Mouse (Mus musculus): Measurements from ENCODE around the gene Trim17. TPM values are rescaled to one million over a fixed set of nuclear protein-coding genes. Genes with fewer than 3 reads are reported as not detected.
A peak's percentile ranks its signal among the peaks of the same experiment; 100 is the strongest.

Trim17 gene
- polyA plus RNA-seq, 1 experiment from 2014 or later = 0.18 TPM

DNA sequence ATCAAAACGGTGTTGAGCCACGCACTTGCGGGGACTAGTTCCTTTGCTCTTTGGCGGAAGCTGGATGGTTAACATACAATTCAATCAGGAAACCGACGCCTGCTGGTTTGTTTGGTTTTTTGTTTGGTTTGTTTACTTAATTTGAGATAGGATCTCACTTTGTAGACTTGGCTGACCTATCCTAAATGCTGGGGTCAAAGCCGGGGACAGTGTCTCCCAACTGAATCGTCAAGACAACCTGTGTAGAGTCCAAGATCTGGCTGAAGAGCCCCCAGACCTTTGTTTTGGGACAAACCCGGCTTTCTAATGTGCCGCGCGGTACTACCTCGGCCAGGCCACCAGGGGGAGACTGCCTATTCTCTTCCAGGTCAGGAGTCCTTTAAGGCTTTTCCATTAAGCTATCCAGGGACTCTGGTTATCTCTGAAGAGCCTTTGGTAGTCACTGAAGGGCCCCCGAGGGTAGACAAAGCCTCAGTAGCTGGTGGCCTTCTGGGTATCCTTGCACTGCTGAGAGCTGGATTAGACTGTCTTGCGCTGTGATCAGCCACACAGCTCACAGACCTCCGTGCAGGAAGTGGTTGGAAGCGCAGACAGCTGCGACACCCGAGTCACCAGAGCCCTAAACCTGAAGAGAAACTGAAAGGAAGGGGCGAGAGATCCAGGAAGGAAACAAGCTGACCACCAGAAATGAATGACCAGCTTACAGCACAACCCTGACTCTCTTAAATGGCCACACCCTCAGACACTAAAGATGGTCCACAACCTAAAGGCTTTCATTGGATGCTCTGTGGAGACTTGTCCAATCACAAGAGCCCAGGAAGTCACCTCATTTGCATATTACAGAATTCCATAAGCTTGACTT lies 26.5 kb upstream of the Trim17 start:
- DNase-seq = peak; percentile 73
- Histone ChIP-seq H3K9ac (peak overlapping the region; percentile 75), H3K27me3 (no peaks in the 10 kb centered on the region; the same call in 1 of the 2 replicates), H3K27ac (peak overlapping the region; percentile 92), H3K9me3 (replicated peaks) (no peaks in the 10 kb centered on the region), H3K4me1 (replicated peaks) (peaks cover 61% of the 10 kb centered on the region), H3K4me2 (peak overlapping the region; percentile 74), H3K4me3 (replicated peaks) (peak overlapping the region; percentile 58), H3K36me3 (peaks cover 35% of the 10 kb centered on the region)
- ATAC-seq (ENCODE audit: low read depth) = peak; percentile 80
- 3% methylated on average over 20 of the region's 20 CpGs for WGBS (ENCODE audit: insufficient replicate concordance)

DNA sequence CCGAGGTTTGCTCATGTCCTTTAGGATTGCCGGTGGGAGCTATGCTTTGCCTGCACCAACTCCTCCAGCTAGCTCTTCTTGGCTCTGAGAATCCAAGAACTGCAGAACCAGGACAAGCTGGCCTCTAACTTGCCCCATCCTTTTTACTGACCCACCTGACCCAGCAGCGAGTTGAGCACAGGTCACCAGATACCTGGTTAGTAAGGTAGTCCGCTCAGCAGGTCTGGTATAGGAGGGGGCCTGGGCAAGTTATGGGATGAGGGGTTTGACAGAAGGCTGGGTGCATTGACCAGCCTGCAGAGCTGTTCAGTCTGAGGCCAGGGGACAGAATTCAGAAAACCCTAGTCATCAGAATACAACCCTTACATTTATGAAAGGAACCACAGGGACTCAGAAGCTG lies 25.4 kb upstream of the Trim17 start:
- H3K9ac ChIP-seq = peak overlapping the region; percentile 43; the same call in 1 of the 2 replicates
- no peak overlapping the region for H3K4me2 ChIP-seq
- ATAC-seq (ENCODE audit: low read depth) (no peak), DNase-seq (no peak)
- peaks cover 61% of the 10 kb centered on the region for H3K4me1 ChIP-seq (replicated peaks)
- H3K4me3 ChIP-seq (replicated peaks) = no peak overlapping the region
- peak overlapping the region; percentile 92 for H3K27ac ChIP-seq
- 54% methylated on average over 4 of the region's 4 CpGs for whole genome bisulfite sequencing (ENCODE audit: insufficient replicate concordance)
- H3K9me3 ChIP-seq (replicated peaks) = no peaks in the 10 kb centered on the region
- H3K36me3 ChIP-seq = peaks cover 35% of the 10 kb centered on the region
- H3K27me3 ChIP-seq = no peaks in the 10 kb centered on the region

DNA sequence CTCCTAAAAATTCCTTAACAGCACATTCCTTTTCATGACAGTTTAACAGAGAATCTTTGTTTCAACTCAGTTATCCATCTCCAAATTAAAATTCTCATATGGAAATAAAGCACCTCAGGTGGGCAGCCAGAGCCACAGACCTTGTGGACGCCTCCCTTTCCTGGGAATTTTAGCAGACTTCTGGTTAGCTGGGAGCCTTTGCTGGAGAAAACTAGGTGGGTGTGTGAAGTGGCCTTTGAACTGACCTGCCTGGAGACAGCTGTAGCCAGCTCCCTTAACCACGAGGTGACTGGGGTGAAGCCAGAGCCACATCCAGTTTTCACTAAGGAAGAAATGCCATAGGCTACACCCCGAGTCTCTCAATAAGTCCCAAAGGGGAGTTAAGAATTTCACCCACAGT lies 24.8 kb upstream of the Trim17 start:
- H3K9me3 ChIP-seq (replicated peaks) = no peaks in the 10 kb centered on the region
- peak overlapping the region; percentile 21 for H3K4me2 ChIP-seq
- no peaks in the 10 kb centered on the region for H3K27me3 ChIP-seq
- 44% methylated on average over 3 of the region's 3 CpGs for WGBS (ENCODE audit: insufficient replicate concordance)
- H3K9ac ChIP-seq = peak overlapping the region; percentile 43
- peaks cover 61% of the 10 kb centered on the region for H3K4me1 ChIP-seq (replicated peaks)
- DNase-seq = no peak
- ATAC-seq (ENCODE audit: low read depth) = no peak
- no peak overlapping the region for H3K4me3 ChIP-seq (replicated peaks)
- peak overlapping the region; percentile 92 for H3K27ac ChIP-seq
- H3K36me3 ChIP-seq = peaks cover 39% of the 10 kb centered on the region

DNA sequence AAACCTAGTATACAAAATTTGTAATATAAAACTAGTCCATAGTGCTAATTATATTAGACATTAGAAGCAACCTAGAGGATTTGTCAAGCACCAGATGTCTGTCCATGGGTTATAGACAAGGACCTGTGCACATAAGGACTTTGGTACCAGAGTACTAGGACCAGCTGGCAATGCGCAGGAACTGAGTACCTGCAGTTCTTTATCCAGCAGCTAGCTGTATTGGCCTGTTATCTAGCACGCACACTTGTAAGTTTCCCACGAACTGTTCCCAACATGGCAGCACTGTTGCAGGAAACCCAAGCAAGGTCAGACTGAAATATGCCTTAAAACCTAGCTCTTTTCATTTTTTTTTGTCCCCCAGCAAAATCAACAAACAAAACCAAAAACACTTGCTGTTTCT lies 24.2 kb upstream of the Trim17 start:
- WGBS (ENCODE audit: insufficient replicate concordance) = 19% methylated on average over 3 of the region's 3 CpGs

DNA sequence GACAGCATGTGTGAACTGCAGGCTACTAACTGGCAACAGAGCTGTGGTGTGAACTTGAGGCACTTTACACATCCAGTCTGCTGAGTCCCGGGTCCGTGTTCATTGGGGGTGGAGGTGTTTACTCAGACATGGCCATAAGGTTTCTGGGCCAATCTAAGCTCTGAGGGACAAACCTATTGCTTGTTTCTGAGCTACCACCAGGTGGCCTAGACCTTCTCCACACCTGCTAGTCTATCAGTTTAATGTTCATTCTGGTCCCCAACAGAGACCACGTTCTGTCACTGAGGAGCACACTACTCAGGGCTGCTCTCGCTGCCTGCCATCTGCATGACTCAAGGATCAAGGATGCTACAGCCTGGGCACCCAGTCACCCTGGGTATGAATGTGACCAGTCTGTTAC lies 22.9 kb upstream of the Trim17 start:
- Histone ChIP-seq H3K4me3 (replicated peaks) (no peak overlapping the region), H3K9ac (no peak overlapping the region), H3K9me3 (replicated peaks) (no peaks in the 10 kb centered on the region), H3K27ac (peak overlapping the region; percentile 92), H3K36me3 (peaks cover 54% of the 10 kb centered on the region), H3K27me3 (no peaks in the 10 kb centered on the region), H3K4me2 (no peak overlapping the region), H3K4me1 (replicated peaks) (peaks cover 63% of the 10 kb centered on the region)
- no peak for DNase-seq
- 72% methylated on average over 4 of the region's 4 CpGs for WGBS (ENCODE audit: insufficient replicate concordance)
- no peak for ATAC-seq (ENCODE audit: low read depth)

More for the DNA sequence above, 24.2 kb upstream of the Trim17 start:
- Histone ChIP-seq H3K9ac (0 out of 2 replicates have a peak overlapping the region, but pooled peaks have one; percentile 43), H3K27ac (peak overlapping the region; percentile 92), H3K27me3 (no peaks in the 10 kb centered on the region), H3K4me3 (replicated peaks) (no peak overlapping the region), H3K36me3 (peaks cover 42% of the 10 kb centered on the region), H3K9me3 (replicated peaks) (no peaks in the 10 kb centered on the region), H3K4me1 (replicated peaks) (peaks cover 61% of the 10 kb centered on the region), H3K4me2 (no peak overlapping the region)
- ATAC-seq (ENCODE audit: low read depth) (peak; percentile 65), DNase-seq (no peak)

GRCm38 (mm10) chr11:58937909-58938308 lies 16.6 kb upstream of the Trim17 start:
- ATAC-seq (ENCODE audit: low read depth) (peak; percentile 37), DNase-seq (no peak)
- Histone ChIP-seq H3K4me2 (peak overlapping the region; percentile 96), H3K36me3 (peaks cover 41% of the 10 kb centered on the region), H3K27me3 (peaks cover 7% of the 10 kb centered on the region), H3K27ac (peak overlapping the region; percentile 95), H3K9me3 (replicated peaks) (no peaks in the 10 kb centered on the region), H3K4me3 (replicated peaks) (peak overlapping the region; percentile 94), H3K9ac (peak overlapping the region; percentile 98), H3K4me1 (replicated peaks) (peaks cover 35% of the 10 kb centered on the region)
- WGBS (ENCODE audit: insufficient replicate concordance) = 1% methylated on average over 13 of the region's 13 CpGs

DNA sequence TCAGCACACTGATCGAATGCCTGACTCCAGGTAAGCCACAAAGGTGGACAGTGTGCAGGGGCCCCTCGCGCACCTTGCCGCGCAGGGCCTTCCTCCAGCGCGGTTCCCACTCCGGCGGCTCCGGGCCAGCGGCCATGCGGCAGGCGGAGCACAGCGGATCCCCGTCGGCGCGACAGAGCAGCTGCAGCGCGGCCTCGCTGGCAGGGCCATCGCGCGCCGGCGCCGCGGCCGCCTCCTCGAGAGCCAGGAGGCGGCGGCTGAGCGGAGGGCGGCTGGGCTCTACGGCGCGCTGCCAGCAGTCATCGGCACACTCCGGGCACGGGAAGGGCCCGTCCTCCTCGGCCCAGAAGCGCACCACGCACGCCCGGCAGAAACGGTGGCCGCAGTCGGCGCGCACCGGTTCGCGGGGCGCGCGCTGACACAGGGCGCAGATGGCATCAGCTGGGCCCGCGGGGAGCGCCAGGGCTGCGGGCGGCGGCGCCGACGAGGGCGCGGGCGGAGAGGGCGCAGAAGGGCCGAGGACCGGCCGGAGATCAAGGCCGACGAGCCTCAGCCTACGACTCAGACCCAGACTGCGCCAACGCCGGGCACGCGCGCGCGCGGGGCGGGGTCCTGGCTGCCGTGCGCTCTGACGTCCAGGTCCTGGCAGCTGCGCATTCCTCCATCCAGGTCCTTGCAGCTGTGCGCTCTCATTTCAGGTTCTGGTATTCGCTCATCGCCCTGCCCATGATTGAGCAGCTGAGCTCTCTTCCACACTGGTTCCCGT lies 16.0 kb upstream of the Trim17 start, which contains the start of gene Rnf187:
Rnf187 (minus strand) TSS at position 595 of the 766 bp plus-strand sequence.
- Histone ChIP-seq H3K27me3 (peaks cover 13% of the 10 kb centered on the region), H3K4me1 (replicated peaks) (peaks cover 35% of the 10 kb centered on the region), H3K4me3 (replicated peaks) (peak within 1 kb of the TSS; percentile 94), H3K27ac (peak within 1 kb of the TSS; percentile 95), H3K36me3 (peaks cover 35% of the 10 kb centered on the region), H3K9ac (peak within 1 kb of the TSS; percentile 98), H3K9me3 (replicated peaks) (no peaks in the 10 kb centered on the region), H3K4me2 (peak within 1 kb of the TSS; percentile 96)
- DNase-seq (peak; percentile 79), ATAC-seq (ENCODE audit: low read depth) (peak; percentile 95)
- WGBS (ENCODE audit: insufficient replicate concordance) = under 1% methylated on average over 95 of the region's 95 CpGs

GRCm38 (mm10) chr11:58939088-58939439 lies 15.4 kb upstream of the Trim17 start:
- Histone ChIP-seq H3K36me3 (peaks cover 29% of the 10 kb centered on the region), H3K27ac (peak overlapping the region; percentile 95), H3K27me3 (peaks cover 18% of the 10 kb centered on the region), H3K4me2 (peak overlapping the region; percentile 96), H3K9me3 (replicated peaks) (no peaks in the 10 kb centered on the region), H3K9ac (peak overlapping the region; percentile 98), H3K4me3 (replicated peaks) (peak overlapping the region; percentile 94), H3K4me1 (replicated peaks) (peaks cover 35% of the 10 kb centered on the region)
- no peak for DNase-seq
- ATAC-seq (ENCODE audit: low read depth) = no peak
- WGBS (ENCODE audit: insufficient replicate concordance) = 23% methylated on average over 6 of the region's 6 CpGs

DNA sequence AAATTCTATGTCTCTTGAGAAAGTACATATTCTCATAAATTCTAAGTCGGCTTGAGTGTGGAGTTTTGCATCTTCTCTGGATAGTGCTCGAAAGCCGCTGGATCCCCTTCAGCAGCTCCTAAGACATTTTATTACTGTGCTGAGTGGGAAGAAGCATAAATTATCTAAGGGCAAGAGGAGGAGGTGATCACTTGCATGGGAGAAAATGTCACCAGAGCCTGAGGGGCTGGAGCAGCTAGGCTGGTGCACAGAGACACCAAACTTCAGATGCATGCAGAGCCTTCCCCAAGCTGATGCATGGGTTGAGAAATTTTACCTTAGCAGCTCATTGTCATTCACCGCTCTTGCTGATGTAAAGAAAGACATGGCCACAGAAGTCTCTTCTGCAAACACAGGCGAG lies 10.3 kb upstream of the Trim17 start:
- Histone ChIP-seq H3K9ac (no peak overlapping the region), H3K4me3 (replicated peaks) (no peak overlapping the region), H3K4me1 (replicated peaks) (peaks cover 22% of the 10 kb centered on the region), H3K4me2 (no peak overlapping the region), H3K27ac (no peak overlapping the region), H3K9me3 (replicated peaks) (no peaks in the 10 kb centered on the region), H3K36me3 (no peaks in the 10 kb centered on the region), H3K27me3 (peaks cover 69% of the 10 kb centered on the region)
- 65% methylated on average over 5 of the region's 5 CpGs for WGBS (ENCODE audit: insufficient replicate concordance)
- ATAC-seq (ENCODE audit: low read depth) = no peak
- no peak for DNase-seq

DNA sequence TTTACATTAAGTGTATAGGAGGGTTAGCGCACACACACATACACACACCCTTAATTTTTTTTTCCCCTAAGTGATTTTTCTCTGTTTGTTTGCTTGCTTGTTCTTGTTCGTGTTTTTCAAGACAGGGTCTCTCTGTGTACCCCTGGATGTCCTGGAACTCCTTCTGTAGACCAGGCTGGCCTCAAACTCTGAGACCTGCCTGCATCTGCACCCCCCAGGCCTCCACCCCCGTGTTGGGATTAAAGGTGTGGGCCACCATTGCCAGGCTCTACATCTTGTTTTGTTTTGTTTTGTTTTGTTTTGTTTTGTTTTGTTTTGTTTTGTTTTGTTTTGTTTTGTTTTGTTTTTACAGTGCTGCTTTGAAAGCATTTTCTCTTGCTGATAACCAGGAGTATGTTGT lies 7.2 kb upstream of the Trim17 start:
- no peak overlapping the region for H3K27ac ChIP-seq
- no peaks in the 10 kb centered on the region for H3K36me3 ChIP-seq
- H3K27me3 ChIP-seq = peaks cover 97% of the 10 kb centered on the region
- H3K4me3 ChIP-seq (replicated peaks) = no peak overlapping the region
- H3K4me2 ChIP-seq = peak overlapping the region; percentile 77; the same call in 1 of the 2 replicates
- H3K9me3 ChIP-seq (replicated peaks) = no peaks in the 10 kb centered on the region
- WGBS (ENCODE audit: insufficient replicate concordance) = 53% methylated on average over 3 of the region's 3 CpGs
- ATAC-seq (ENCODE audit: low read depth) (no peak), DNase-seq (no peak)
- peak overlapping the region; percentile 0; the same call in 1 of the 2 replicates for H3K9ac ChIP-seq
- H3K4me1 ChIP-seq (replicated peaks) = peaks cover 27% of the 10 kb centered on the region

DNA sequence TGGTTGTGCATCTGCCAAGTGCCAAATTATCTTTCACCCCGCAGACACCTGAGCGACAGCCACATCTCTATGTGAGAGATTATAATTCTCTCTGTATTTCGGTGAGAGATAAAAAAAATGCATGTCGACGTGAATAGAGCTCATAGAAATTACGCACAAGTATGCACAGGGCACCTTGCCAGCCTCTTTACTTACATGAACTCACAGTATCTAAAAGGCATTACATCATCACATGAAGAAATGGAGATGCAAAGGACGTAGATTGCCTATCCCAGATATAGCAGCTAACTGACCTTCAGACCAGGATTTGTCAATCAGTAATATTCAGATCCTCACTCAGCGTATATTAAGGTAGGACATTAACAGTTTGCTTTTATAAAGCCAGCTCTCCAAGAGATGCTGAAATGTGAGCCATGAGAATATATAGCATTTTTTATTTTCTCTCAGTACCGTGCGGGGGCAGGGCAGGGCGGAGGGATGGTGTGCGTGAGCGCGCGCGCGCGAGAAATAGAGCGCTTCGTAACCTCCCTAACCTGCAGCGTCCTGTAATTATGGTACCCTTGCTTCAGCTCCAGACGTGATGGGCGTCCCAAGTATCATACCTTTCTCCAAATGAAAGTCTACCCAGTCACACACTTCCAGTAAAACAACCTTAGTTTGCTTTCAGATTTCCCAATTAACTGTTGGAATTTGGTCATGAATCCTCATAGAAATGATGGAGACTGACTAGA lies 6.5 kb upstream of the Trim17 start:
- DNase-seq (no peak), ATAC-seq (ENCODE audit: low read depth) (peak; percentile 43; the same call in 1 of the 2 replicates)
- H3K27ac ChIP-seq = peak overlapping the region; percentile 35
- peaks cover 90% of the 10 kb centered on the region for H3K27me3 ChIP-seq
- WGBS (ENCODE audit: insufficient replicate concordance) = 20% methylated on average over 23 of the region's 23 CpGs
- H3K9ac ChIP-seq = peak overlapping the region; percentile 35
- H3K4me3 ChIP-seq (replicated peaks) = peak overlapping the region; percentile 59
- peak overlapping the region; percentile 77 for H3K4me2 ChIP-seq
- H3K4me1 ChIP-seq (replicated peaks) = peaks cover 30% of the 10 kb centered on the region
- H3K9me3 ChIP-seq (replicated peaks) = no peaks in the 10 kb centered on the region
- no peaks in the 10 kb centered on the region for H3K36me3 ChIP-seq
